Mouse (Mus musculus) layer of hippocampus, adult 8-10 months (tissue): ENCODE data around the gene Prokr1. TPM values are rescaled to one million over a fixed set of nuclear protein-coding genes. Genes with fewer than 3 reads are reported as not detected.
A peak's percentile ranks its signal among the peaks of the same experiment; 100 is the strongest.
"Not testable (repeated sequence)": the region's sequence is repeated elsewhere in the genome, so short reads cannot be mapped to it uniquely, and the experiment has no call there.

Experiments used
- DNase-seq, 2 experiments: peaks; one replicate each; pipeline ENCODE4 v3.0.0; 2022; ENCODE audit warnings: low spot score in 2 of 2
- total RNA-seq, 4 experiments: library from RNA; stranded (reverse); gene quantifications; 2 replicates each; pipeline ENCODE4 v1.2.4; 2022

Gene Prokr1
- total RNA-seq, 4 experiments from 2014 or later: 0.11 to 1.1 TPM; not detected in 2

DNA sequence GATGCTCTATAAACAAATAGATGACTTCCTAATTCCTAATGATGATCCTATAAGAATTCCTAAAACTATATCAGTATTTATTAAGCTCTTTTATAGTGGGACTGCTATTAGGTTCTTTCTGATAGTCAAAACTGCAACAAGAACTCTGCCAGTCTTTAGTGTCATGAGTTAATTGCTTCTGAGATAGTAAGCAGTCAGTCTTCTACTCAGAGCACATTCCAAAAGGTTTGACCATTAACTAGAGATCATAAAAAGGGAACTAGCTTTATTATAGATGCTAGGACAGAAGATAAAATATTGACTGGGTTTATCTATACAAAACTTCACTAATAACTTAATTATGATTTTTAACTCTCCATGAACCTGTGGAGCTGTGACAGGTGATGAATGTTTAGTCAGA is 18.7 kb downstream of the Prokr1 start:
- DNase-seq: not testable (repeated sequence)

DNA sequence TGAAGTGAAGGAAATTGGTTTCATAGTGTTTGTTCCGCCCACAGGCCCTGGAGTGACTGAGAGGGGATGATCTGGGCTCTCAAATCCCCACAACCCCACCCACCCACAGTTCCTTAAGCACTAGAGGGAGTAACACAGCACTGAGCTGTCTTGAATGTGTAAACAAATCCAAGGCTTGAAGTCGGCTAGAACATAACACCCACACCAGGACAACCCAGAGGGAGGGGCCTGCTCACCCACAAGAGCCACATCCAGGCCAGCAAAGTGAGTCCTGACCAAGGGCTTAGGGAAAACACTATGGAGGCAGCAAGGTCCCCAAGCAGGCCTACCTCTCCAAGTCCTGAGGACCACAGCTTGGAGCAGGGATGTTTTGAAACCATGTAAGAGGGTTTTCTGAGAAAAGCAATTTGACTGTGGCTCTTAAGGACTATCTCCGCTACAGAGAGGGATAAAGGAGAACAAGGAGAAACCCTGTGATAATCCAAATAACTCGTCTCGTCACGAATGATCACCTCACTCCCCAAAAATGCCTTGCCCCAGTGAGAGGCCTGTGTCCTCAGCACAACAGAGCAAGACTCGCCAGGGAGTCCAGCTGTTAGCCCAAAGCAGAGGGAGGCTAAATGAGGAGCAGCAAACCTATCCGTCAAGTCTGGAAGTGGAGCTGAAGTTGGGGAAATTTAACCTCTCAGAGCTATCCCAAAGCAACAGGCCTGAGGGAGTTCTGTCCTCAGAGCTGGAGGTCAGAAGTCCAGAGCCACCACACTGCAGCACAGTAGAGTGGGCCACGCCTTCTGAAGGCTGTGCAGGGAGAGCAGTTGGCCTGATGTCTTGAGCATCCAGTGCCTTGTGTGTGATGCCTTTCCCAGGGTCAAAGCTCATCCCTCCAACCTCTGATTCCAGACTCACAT is 22.6 kb downstream of the Prokr1 start:
- no peak for DNase-seq

DNA sequence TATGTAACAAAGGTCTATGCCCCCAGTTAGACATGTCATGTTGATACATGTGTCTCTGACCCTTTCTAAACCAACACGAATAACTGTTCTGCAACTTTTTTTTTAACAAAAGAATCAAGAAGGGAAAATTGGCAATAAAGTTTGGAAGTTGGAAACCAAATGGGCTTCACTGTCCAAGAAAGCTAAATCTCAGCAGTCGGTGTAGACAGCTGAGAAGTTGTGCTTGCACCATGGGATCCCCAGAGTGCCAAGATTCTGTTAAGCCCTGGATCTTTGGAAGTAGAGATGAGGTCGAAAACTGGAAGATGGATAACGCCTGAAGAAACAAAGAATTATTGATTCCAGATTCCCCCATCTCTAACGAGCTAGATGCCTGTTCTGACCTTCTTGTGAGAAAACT is 25.4 kb downstream of the Prokr1 start:
- no peak for DNase-seq

DNA sequence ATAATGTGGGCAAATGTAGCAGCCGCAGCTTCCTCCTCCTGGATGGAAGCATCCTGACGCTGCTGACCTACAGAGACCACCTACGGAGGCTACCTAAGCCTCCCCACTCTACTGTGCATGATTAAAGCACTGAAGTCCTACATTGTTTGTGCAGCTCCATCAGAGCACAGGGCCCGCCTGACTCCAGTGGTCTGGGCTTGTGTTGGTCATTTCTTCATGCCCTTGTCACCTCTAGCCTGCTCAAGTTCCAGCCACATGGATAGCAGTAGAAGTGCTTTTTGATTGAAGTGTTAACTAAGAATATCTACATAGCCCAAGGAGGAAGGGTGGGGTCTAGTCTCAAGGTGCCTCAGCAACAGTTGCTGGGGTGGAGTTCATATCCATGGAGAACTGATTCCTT is 26.2 kb downstream of the Prokr1 start:
- no peak for DNase-seq

DNA sequence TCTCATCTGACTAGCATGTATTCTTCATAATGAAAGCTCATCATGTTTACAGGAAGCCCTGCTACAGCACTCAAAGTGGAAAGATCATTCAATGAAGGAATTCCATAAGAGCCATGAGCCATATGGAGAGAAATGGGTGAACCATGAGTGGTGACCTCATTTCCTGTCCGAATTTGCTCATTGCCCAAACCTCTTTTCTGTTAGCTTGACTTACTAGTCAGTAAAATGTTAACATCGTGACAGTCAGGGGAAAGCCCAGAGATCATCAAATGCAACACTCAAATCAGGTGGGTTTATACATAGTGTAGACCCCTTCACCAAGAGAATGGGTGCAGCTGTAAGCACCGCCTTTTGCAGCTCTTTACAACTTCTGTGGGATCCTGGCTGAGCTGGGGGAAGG is 36.8 kb downstream of the Prokr1 start:
- no peak for DNase-seq

DNA sequence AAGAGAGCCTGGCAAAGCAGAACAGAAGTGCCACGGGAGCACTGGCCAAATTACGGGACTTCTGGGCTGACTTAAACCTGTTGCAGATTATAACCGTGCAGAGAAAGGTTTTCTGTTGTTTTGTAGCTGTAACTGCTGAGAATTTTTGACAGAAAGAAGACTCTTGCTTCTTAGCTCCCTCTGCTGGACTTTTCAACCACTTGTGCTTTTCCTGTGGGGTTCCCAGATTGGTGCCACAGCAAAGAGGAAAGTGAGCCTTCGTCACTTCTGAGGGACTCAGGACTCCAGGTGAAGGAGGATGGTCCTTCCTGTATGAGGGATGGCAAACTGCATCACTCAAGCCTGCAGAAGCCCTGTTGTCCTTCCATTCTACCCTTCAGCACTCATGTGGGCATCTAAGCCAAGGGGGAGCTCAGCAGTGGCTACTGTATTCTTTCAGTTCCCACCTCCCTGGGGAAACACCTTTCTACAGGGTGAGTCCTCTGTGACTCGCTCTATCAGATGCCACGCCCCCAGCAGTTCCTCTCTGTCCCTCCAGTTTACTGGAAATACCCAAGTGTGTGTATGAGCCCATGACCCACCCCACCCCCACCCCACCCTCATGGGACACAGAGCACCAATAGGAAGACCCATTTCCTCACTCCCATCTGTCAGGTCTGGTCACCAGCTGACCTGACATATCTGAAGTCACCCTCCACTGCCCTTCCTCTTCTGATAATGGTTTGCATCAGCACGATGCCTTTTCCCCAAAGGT is 38.3 kb downstream of the Prokr1 start:
- DNase-seq: no peak

DNA sequence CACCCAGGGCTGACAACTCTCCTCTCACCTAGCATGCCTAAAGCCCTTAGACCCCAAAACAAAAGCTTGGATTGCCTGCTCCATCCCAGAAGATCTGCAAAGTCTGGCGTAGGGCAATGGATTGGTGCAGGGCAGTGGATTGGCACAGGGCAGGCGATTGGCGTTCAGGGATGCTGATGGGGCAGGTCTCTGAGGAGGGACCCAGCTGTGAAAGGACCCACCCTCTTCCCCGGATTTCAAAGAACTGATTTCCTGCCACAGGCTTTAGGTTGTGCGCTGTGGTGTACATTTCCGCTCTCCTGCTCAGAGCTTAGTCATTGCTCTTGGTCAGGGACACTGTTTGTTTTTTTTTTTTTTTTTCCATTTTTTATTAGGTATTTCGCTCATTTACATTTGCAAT is 42.7 kb downstream of the Prokr1 start:
- no peak for DNase-seq

DNA sequence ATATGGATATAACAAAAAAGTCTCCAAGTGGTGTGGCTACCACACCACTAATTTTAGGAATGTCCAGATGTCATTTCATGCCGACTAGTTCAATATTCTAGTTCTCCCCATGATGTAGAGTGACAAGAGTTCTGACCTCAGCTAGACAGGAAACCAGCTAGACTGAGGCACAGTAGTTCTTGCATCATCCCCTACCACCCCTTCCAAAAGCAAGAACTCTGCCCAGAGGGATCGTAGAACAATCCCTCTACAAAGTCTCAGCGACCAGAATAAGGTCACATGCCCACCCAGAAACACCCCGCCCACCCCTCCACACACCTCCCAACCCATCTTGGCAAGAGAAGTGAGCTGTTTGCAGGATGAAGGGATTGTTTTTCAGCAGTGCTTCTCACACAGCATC is 43.1 kb downstream of the Prokr1 start:
- DNase-seq: no peak

DNA sequence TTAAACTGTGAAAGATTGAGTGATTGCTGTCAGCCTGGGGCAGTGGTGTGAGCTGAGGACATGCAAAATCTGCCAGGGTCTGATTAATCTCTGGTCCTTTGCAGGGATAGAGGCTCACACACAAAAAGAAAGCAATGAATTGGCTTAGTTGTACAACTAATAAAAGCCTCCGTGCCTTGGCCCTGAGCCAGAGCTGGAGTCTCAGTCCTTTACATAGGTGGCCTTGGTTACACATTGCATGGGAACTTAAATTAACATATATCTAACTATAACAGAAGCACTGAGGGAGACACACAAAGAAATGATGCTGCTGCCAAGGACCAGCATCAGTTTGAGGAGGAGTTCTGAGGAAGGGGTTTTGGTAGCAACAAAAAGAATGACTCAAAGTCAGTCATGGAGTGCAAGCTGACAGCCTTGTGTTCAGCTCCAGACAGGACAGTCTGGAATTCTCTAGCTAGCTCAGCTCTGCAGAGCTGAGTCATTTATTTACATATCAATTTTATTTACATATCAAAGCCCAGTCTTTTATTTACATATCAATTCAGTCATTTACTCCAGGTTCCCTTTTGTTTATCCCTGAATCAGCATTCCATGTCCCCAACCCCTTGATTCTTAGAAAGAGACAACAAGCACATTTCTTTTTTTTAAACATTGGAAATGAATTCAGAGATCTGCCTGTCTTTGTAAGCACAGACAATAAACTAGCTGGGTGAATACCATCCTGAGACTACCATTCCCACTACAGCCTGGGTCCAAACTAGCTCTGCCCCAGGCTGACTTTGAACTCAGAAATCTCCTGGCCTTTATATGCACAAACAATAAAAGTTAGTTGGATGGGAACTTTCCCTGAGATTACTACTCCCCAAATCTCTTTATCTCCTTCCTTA is 45.0 kb downstream of the Prokr1 start:
- DNase-seq: no peak

DNA sequence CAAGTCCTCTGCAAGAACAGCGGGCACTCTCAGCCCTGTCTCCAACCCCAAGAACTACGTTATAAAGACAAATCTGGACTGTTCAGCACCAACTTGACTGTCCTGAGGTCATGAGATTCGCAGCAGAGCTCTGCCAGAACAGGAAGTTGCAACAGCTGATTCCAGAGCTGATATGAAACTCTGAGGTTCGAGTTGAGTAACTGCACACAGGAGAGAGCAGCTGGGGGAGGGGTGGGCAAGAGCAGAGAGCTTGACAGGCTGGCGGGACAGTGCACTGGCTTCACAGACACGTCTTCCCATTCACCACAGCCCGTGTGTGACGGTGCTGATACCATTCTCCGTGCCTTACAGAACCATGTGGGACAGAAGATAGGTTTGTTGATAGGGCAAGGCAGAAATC is 48.5 kb downstream of the Prokr1 start:
- DNase-seq: no peak

DNA sequence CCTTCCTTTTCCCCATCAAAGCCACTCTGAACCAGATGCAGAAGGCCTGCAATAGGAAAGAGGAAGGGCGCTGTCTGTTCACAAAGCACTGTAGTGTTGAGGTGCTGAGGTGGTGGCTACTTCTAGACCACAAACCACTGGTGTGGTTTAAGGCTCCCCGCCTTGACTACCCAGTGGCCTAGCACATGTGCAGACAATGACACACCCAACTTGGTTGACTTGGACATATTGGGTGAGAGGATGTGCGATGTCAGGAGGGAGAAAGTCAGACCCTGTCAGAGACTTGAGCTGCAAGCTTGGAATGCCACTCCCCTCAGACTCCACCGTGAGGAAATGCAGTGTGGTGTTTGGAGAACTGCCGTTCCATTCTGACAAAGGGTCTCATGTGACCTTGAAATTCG is 49.4 kb downstream of the Prokr1 start:
- DNase-seq: no peak

DNA sequence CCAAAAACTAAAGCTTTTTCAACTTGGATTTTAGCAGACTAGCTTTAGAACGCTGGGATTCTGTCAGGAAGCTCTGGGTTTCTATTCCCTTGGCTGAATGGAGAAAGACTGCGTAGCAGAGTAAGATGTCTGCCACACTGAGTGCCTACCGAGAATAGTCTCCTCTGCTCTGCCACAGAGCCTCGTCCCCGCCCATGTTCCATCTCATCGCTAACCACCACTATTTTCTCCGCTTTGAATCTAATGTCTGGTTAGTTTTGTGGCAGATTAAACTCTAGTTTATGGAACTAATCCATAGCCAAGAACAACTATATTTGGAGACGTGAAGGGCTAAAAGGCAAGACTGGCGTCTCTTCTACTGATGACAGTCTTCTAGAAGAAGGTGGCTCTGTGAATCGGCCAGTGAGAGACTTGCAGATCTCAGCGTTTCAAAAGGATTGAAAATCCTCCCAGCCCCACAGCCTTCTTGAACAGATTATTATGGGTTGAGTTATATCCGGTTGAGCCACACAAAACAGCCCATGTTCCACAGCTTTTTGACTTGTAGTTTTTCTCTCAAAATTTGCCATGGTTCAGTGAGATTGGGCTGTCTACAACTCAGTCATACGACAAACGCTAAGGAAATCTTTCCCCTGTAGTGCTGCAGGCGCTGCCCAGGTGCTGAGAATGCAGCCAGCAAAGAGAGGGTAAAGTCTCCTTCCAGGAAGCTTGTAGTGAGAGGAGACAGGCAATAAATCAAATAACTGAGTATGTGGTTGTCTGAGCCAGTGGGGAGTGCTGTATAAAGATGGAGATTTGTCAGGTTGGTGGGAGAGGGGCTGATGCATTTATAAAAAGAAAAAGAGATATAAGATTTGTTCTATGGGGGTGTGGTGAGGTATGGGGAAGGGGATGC is 51.9 kb downstream of the Prokr1 start:
- DNase-seq: no peak

DNA sequence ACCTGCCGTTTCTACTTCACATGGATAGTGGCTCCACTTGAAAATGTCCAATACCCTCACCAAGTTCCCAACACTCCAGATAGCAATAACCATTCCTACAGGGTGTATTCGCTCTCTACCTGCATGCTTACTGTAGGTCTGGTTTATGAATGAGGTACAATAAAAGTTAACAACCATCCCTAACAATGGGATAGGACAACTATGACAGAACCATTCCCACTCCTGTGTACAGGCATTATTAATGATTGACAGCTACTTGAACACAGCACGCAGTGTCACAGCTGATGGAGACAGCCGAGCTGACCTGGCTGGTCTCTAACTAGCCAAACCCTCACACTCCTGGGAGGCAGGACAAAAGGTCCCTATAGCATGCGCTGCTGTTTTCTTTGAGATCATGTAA is 52.9 kb downstream of the Prokr1 start:
- DNase-seq: no peak

DNA sequence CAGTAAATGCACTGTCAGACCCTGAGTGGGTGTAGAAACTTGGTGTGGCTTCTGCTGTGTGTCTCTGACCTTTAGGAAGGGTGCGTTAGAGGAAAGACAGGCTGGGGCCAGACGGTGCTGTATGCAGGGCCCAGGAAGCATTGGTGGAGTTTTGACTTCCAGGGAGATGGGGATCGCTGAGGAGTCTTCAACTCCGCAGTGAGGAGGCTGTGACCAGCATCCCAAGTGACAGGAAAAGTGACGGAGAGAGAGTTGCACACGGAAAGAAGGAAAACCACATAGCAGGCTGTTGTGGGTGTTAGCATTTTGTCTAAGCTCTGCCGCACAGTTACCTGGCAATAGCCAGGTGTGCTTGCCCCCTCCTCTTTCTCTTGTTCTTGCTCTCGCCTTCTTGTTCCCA is 54.3 kb downstream of the Prokr1 start:
- DNase-seq: no peak

DNA sequence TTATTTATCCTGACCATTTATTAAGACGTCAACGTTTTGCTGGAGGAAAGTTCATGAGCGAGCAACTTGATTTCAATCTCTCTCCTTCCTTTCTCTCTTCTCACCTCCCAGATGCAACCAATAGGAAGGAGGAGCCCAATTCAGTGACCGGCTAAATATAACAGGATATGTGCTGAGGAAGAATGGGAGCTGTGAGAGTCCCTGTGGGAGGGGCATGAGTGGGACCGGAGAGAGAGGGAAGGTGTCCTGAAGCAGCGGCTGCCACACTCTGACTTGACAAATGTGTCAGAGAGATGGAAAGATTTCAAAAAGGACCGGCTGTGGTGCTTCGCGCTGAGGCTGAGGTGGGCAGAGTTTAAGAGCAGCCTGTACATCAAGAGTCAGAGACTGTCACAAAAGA is 54.9 kb downstream of the Prokr1 start:
- no peak for DNase-seq

DNA sequence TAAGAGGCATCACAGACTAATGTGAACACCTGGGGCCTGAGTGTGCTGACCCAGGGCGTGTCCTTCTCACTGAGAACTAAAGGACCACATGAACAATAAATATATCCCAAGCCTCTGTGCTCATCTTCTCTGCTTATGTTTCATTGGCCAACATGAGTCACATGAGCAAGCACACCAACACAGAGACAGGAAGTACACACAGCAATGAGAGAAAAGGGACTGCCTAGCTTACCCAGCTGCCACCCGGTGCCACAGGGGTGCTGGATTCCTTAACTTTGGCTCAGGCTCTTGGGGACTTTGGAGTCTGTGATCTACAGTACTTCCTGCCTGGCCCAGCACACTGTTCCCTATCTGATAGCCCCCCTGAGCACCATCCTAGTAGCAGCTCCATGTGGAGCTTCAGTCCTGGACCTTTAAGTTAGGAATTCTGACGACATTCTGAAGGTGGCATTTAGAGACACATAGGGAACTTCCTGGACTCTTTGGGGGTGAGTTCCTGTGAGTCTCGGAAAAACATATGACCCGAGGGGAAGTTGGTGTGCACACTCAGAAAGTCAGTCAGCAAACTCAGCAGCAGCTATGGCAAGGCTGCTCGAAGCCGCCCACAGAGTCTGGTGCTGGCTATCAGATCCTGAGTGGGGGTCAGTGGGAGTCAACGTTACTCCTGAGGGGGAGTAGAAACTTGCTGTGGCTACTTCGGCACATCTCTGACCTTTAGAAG is 55.5 kb downstream of the Prokr1 start:
- no peak for DNase-seq

DNA sequence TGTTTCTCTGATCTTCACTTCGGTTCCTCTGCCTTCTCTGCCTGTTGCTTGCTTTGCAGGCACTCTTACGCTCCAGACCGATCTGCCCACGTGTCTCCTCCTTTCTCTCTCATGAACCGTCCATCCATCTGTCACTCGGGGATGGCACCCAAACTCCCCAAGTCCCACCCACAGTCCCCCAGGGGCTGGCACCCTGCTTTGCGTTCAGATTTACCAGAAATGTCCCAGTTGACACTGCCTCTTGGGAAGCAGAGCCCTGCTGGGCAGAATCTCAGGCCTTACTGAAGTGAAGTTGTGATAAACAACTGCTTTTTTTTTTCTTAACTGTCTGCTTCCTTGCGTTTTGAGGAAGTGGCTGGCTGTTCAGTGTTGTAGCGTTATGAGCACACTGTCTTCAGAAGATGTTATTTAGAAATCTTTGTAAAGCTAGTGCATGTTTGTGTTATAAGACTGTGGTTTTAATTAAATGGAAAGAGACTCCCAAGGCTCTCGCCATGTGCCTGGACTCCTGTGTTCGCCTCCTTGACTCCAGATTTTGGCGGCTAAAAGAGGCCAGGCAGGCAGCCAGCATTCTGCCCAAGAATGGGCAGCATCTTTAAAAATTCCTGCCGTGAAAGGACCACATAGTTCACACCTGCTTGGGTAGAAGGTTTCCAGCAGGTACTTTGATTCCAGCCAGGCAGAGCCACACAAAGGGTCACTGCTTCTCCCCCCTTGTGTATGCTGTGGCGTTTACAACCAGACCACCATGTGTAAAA is 57.4 kb downstream of the Prokr1 start, which contains the start of gene Arhgap25:
Arhgap25 (minus strand) TSS at position 307 of the 758 bp plus-strand sequence.
- peak; percentile 24 to 32 for DNase-seq

DNA sequence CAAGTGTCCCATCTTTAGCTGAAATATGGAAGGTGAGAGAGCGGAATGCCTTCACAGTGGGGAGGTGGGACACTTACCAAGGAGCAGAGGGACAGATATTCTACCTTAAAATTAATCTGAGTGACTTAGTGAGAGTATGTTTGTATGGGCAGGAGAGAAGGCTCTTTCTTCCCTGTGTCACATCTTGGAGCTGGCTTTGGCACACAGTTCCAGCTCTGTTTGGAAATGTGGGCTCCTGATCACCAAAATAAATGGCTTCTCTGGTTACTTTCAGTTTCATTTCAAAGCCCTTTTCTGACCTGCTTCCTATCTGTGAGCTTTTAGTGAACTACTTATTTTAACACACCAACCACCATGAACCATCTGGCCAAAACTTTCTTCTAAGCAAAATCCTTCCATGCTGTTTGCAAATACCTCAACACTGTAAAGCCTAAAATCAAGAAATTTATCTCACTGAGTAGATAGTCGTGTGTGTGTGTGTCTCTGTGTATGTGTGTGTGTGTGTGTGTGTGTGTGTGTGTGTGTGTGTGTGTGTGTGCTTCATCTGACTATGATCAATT is 59.0 kb downstream of the Prokr1 start:
- DNase-seq: no peak

DNA sequence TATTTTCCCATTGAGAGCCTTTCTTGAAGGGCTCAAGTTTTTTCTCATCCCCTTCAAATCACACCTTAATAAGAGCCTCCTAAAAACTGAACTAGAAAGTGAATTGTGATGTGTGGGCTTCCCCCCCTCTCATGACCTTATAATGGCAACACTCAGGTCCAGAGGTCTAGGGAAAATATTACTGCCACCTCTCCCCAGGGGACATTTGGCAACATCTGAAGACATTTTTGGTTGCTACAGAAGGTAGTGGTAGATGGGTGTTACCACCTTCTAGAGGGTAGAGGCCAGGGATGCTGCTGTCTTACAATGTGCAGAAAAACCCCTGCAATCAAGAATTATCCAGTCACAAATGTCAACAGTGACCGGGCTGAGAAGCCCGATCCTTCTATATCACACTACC is 60.2 kb downstream of the Prokr1 start:
- no peak for DNase-seq
